Mouse (Mus musculus) cortical plate, adult 2 months (tissue): ENCODE data around the gene Arhgap17.

Experiments used
- CTCF ChIP-seq: fragments of 200-500 bp; IDR thresholded peaks from 2 replicates; pipeline ENCODE4 v1.5.1; 2011; ENCODE audit warnings: mild to moderate bottlenecking, control low read depth, low read length; ENCODE audit not compliant: insufficient read depth; ENCODE audit errors: extremely low read depth
- POLR2A ChIP-seq: fragments of 200-500 bp; IDR thresholded peaks from 2 replicates; pipeline ENCODE4 v1.6.1; 2011; ENCODE audit warnings: mild to moderate bottlenecking, low read length, control low read depth; ENCODE audit not compliant: insufficient read depth; ENCODE audit errors: extremely low read depth

DNA sequence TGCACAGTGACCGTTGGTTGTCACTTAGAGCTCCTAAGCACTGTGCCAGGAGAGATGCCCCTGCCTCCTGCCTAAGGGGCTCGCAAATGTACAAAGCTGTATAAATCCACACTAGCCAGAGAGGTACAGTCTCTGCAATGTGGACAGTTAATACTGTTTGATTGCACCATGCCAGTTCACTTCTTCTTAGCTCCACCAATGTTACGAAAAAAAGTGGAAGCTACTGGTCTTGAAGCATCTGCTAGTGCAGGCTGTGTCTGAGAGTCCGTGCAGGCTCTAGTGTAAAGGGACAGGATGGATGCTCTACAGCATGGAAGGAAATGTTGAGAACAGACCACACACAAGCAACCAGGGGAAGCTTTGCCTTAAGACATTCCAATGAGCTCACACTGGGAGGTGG, 93.1 kb downstream of the Arhgap17 start:
- TF ChIP-seq CTCF (no peak), POLR2A (no peak)
